Mouse (Mus musculus): ENCODE results near the gene Nr1i2.
"Not testable (repeated sequence)": the region's sequence is repeated elsewhere in the genome, so short reads cannot be mapped to it uniquely, and the experiment has no call there.

Nr1i2 gene

GRCm38 (mm10) chr16:38294685-38295348 is at the start of gene Nr1i2:
TSS of gene Nr1i2 (minus strand) at chr16:38294824.
- no peak for DNase-seq

GRCm38 (mm10) chr16:38341396-38342324 is 47.0 kb upstream of the Nr1i2 start, which contains the start of gene Maats1:
TSS of gene Maats1 (minus strand) at chr16:38342143.
- peak; percentile 79 to 87 for DNase-seq

- not testable (repeated sequence) for DNase-seq
These were observed 43.5 kb upstream of the Nr1i2 start for GRCm38 (mm10) chr16:38338077-38338476.

GRCm38 (mm10) chr16:38334431-38334830 is 39.8 kb upstream of the Nr1i2 start:
- DNase-seq: no peak

- no peak for DNase-seq
These were observed 34.7 kb upstream of the Nr1i2 start for GRCm38 (mm10) chr16:38329340-38329739.

- no peak for DNase-seq
These were observed 32.3 kb upstream of the Nr1i2 start for GRCm38 (mm10) chr16:38326778-38327397.

GRCm38 (mm10) chr16:38324311-38324710 is 29.7 kb upstream of the Nr1i2 start:
- no peak for DNase-seq

GRCm38 (mm10) chr16:38321452-38321935 is 26.9 kb upstream of the Nr1i2 start:
- DNase-seq: peak in 1 of 2 experiments; percentile 39

- no peak for DNase-seq
These were observed 24.5 kb upstream of the Nr1i2 start for GRCm38 (mm10) chr16:38319087-38319486.

GRCm38 (mm10) chr16:38318492-38318891 is 23.9 kb upstream of the Nr1i2 start:
- DNase-seq: no peak

- DNase-seq: no peak
These were observed 13.6 kb upstream of the Nr1i2 start for GRCm38 (mm10) chr16:38308195-38308594.

- no peak for DNase-seq
These were observed 13.0 kb upstream of the Nr1i2 start for GRCm38 (mm10) chr16:38307651-38308050.

GRCm38 (mm10) chr16:38307221-38307605 is 12.6 kb upstream of the Nr1i2 start:
- DNase-seq: no peak

GRCm38 (mm10) chr16:38306571-38307220 is 12.1 kb upstream of the Nr1i2 start:
- DNase-seq: no peak

- peak; percentile 51 to 58 for DNase-seq
These were observed 10.0 kb upstream of the Nr1i2 start for GRCm38 (mm10) chr16:38304460-38305194.

GRCm38 (mm10) chr16:38302367-38302766 is 7.7 kb upstream of the Nr1i2 start:
- DNase-seq: no peak

- DNase-seq: no peak
These were observed 3.8 kb upstream of the Nr1i2 start for GRCm38 (mm10) chr16:38298410-38298809.

- no peak for DNase-seq
These were observed 816 bp upstream of the Nr1i2 start for GRCm38 (mm10) chr16:38295349-38295930.

- no peak for DNase-seq
These were observed 4.5 kb downstream of the Nr1i2 start for GRCm38 (mm10) chr16:38290151-38290550.

GRCm38 (mm10) chr16:38288851-38289250 is 5.8 kb downstream of the Nr1i2 start:
- DNase-seq: no peak

GRCm38 (mm10) chr16:38287762-38288161 is 6.9 kb downstream of the Nr1i2 start:
- DNase-seq: no peak

- no peak for DNase-seq
These were observed 7.3 kb downstream of the Nr1i2 start for GRCm38 (mm10) chr16:38287357-38287756.

Measured in lung, adult 18-20 months (tissue).